Mouse (Mus musculus) neural tube, embryonic 11.5 days (tissue): ENCODE results near the gene Med7. TPM values are rescaled to one million over a fixed set of nuclear protein-coding genes. Genes with fewer than 3 reads are reported as not detected.
A peak's percentile ranks its signal among the peaks of the same experiment; 100 is the strongest.

Experiments used
- ATAC-seq: fragments of 200-750 bp; cut with Nextera tagmentation; 2 replicates; pipeline ENCODE4 v1.8.0; 2017; ENCODE audit warnings: moderate number of reproducible peaks, mild to moderate bottlenecking, moderate TSS enrichment, moderate library complexity; ENCODE audit not compliant: insufficient read depth, low FRiP score, low TSS enrichment
- DNase-seq: peaks from one replicate; pipeline ENCODE4 v3.0.0-alpha.2; 2015; ENCODE audit warnings: low spot score
- H3K27ac ChIP-seq: fragments of 300-500 bp; sonication (generic); 2 replicates; pipeline ENCODE4 v1.5.1; 2014; ENCODE audit warnings: low read depth, mild to moderate bottlenecking, low read length
- H3K27me3 ChIP-seq: fragments of 300-500 bp; sonication (generic); 2 replicates; pipeline ENCODE4 v1.6.1; 2014; ENCODE audit warnings: mild to moderate bottlenecking, low read length, mixed read lengths; ENCODE audit not compliant: control insufficient read depth, insufficient read depth
- H3K36me3 ChIP-seq: fragments of 300-500 bp; sonication (generic); 2 replicates; pipeline ENCODE4 v1.6.1; 2014; ENCODE audit warnings: mild to moderate bottlenecking, low read length, moderate library complexity, mixed read lengths; ENCODE audit not compliant: control insufficient read depth, insufficient read depth
- H3K4me1 ChIP-seq: fragments of 300-500 bp; sonication (generic); 2 replicates; pipeline ENCODE4 v1.6.1; 2014; ENCODE audit warnings: low read length, mixed read lengths; ENCODE audit not compliant: control insufficient read depth, insufficient read depth
- H3K4me2 ChIP-seq: fragments of 300-500 bp; sonication (generic); 2 replicates; pipeline ENCODE4 v1.6.1; 2014; ENCODE audit warnings: low read depth, mild to moderate bottlenecking, moderate library complexity
- H3K4me3 ChIP-seq: fragments of 300-500 bp; sonication (generic); 2 replicates; pipeline ENCODE4 v1.5.1; 2014; ENCODE audit warnings: low read depth, low read length
- H3K9ac ChIP-seq: fragments of 300-500 bp; sonication (generic); 2 replicates; pipeline ENCODE4 v1.6.1; 2014; ENCODE audit warnings: mild to moderate bottlenecking, low read length
- H3K9me3 ChIP-seq: fragments of 300-500 bp; sonication (generic); 2 replicates; pipeline ENCODE4 v1.6.1; 2016; ENCODE audit warnings: low read length; ENCODE audit not compliant: control insufficient read depth
- WGBS: fragments of 180-500 bp; shearing (Covaris S2); extraction: QIAGEN DNeasy Blood & Tissue Kit; methylation state at CpG from one replicate; pipeline ENCODE4 v1.1.7; 2014; 5-methylcytosine and 5-hydroxymethylcytosine counted together
- polyA plus RNA-seq: library from polyadenylated mRNA; unstranded; fragments of >200 nt; fragmentation: Nextera tagmentation; extraction: Ambion mirVana; gene quantifications from 2 replicates; pipeline ENCODE4 v1.2.1, GENCODE M21; 2014

Gene Med7
- polyA plus RNA-seq, 1 experiment from 2014 or later = 87.4 TPM

DNA sequence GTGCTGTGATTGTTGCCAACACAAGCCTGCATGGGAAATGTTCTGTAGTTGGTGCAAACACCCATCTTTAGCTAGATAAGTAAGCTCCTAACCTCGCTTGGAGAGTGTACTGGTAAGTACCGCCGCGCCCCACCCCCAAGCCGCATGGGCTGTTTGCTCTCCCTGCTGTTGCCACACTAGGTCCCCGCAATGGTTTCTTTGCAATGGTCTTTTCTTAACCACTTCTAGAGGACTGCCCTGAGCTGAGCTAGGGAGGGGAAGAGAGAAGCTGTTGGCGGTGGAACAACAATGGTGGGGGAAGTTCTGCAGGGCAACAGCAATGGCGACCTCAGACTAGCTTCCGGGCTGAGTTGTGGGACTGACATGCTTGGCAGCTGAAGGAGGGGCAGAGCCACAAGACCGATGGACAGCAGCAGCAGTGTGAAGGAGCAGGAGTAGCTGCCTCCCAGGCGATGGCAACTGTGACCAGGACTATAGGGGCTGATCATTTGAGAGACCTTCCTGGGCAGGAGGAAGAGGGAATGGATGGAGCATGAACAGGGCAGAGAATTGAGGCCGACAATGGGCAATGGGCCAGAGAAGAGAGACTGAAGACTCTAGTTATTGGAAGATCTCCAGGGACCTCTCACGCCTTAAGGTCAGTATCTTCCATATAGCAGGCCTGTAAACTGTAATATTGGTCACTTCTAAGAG lies 40.4 kb upstream of the Med7 start, which contains the start of gene Fam71b:
Gene Fam71b (plus strand): TSS at position 393 of the 693 bp plus-strand sequence.
- no peak for DNase-seq

DNA sequence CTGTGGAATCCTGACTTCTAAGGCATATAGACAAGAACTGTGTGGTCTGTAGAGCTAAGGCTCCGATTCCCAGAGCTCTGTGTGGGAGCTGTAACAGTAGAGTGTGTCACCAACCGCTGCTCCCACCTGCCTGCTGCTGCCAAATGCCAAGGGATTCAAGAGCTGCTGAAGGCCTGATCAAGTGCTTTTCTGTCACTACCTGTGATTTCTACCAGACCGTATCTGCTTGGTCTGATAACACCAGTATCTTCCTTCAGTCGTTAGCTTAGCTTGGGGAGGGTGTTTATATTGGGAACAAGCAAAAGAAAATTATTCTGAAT lies 39.9 kb upstream of the Med7 start:
- H3K4me3 ChIP-seq = no peak overlapping the region
- no peak for DNase-seq
- no peak for ATAC-seq
- H3K27ac ChIP-seq = no peak overlapping the region
- H3K9ac ChIP-seq = no peak overlapping the region
- no peaks in the 10 kb centered on the region for H3K36me3 ChIP-seq
- H3K9me3 ChIP-seq = no peaks in the 10 kb centered on the region
- no peaks in the 10 kb centered on the region for H3K4me1 ChIP-seq
- WGBS = 95% methylated on average over 4 of the region's 4 CpGs
- H3K27me3 ChIP-seq = no peaks in the 10 kb centered on the region
- H3K4me2 ChIP-seq = no peak overlapping the region

More for the DNA sequence above, 40.4 kb upstream of the Med7 start, which contains the start of gene Fam71b:
- Histone ChIP-seq H3K9me3 (no peaks in the 10 kb centered on the region), H3K9ac (no peak within 1 kb of the TSS), H3K27ac (no peak within 1 kb of the TSS), H3K36me3 (no peaks in the 10 kb centered on the region), H3K27me3 (no peaks in the 10 kb centered on the region), H3K4me1 (no peaks in the 10 kb centered on the region), H3K4me3 (no peak within 1 kb of the TSS), H3K4me2 (no peak within 1 kb of the TSS)
- 78% methylated on average over 13 of the region's 13 CpGs for WGBS
- ATAC-seq = no peak

DNA sequence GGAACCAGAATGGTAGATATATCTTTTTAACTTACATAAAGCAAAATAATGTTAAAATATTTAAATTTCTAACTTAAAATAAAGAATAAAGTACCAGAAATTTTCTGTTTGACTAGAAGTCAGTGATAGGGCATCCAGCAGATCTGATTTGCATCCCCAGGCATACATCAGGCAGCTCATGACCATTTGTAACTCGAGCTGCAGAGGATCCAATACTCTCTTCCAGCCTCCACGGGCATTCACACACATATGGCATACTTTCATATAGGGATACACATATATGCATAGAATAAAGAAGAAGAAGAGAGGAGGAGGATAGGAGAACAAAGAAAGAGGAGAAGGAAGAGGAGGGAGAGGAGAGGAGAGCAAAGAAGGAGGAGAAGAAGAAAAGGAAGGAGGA lies 38.8 kb upstream of the Med7 start:
- H3K36me3 ChIP-seq = no peaks in the 10 kb centered on the region
- H3K4me2 ChIP-seq = no peak overlapping the region
- no peaks in the 10 kb centered on the region for H3K27me3 ChIP-seq
- 61% methylated on average over 2 of the region's 2 CpGs for WGBS
- no peaks in the 10 kb centered on the region for H3K4me1 ChIP-seq
- no peak overlapping the region for H3K27ac ChIP-seq
- ATAC-seq (no peak), DNase-seq (no peak)
- no peak overlapping the region for H3K4me3 ChIP-seq
- H3K9me3 ChIP-seq = no peaks in the 10 kb centered on the region
- no peak overlapping the region for H3K9ac ChIP-seq

DNA sequence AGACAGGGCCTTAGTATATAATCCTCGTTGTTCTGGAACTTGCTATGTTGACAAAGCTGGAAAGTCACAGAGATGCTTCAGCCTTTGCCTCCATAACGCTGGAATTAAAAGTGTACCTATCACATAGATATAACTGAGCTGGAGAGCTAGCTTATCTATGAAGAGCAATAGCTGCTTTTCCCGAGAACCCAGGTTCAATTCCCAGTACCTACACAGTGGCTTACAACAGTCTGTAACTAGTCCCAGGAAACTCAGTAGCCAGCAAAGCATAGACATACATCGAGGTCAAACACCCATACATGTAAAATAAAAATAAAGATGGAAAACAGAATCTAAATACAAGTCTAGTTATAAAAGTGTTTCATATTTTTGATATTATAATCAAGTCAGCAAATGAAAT lies 38.3 kb upstream of the Med7 start:
- H3K36me3 ChIP-seq = no peaks in the 10 kb centered on the region
- no peak overlapping the region for H3K9ac ChIP-seq
- no peak overlapping the region for H3K27ac ChIP-seq
- H3K4me3 ChIP-seq = no peak overlapping the region
- no peaks in the 10 kb centered on the region for H3K9me3 ChIP-seq
- no peaks in the 10 kb centered on the region for H3K27me3 ChIP-seq
- ATAC-seq = no peak
- WGBS = 85% methylated on average over 4 of the region's 4 CpGs
- H3K4me2 ChIP-seq = no peak overlapping the region
- DNase-seq = no peak
- no peaks in the 10 kb centered on the region for H3K4me1 ChIP-seq

DNA sequence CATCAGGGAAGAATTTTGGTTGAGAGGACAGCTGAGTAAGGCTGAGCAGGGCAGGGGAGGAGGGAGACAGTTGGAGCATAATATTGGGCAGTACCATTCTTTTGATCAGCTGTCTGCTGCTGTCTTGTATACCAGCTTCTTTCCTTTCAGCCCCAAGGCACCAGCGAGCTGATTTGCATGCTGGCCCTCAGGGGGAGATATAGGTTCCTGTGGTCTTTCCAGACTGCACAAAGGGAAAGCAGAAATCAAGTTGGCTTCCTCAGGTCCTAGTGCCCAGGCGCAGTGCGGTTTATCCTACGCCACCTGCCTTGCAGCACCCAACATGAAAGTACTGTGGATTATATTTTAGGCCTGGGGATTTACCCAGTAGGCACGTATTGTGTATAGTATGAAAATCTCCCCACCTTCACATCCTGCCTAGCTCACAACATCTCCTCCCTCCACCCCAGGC lies 37.8 kb upstream of the Med7 start:
- 81% methylated on average over 5 of the region's 5 CpGs for WGBS
- no peaks in the 10 kb centered on the region for H3K9me3 ChIP-seq
- ATAC-seq = no peak

DNA sequence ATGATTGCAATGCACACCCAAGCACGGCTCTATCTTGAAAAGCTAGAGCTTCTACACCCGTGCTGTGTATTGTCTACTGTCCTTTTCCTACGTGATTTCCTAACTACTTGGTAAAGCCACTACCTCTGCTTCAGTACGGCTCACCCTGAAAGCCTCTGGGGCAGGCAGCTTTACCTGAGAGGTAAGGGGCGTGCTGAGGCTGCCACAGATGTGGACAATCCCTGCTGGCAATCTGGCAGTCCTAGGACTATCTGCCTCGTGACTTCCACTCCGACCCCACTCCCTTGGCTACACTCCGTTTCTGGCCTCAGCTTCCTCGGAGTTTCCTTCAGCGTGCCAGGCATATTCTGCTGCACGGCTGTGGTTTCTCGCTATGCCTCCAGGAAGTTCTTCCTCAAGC lies 35.2 kb upstream of the Med7 start:
- Histone ChIP-seq H3K4me2 (no peak overlapping the region), H3K4me3 (no peak overlapping the region), H3K9ac (no peak overlapping the region), H3K27me3 (no peaks in the 10 kb centered on the region), H3K36me3 (no peaks in the 10 kb centered on the region), H3K4me1 (no peaks in the 10 kb centered on the region), H3K9me3 (no peaks in the 10 kb centered on the region), H3K27ac (no peak overlapping the region)
- whole genome bisulfite sequencing = 85% methylated on average over 12 of the region's 12 CpGs
- DNase-seq = no peak
- no peak for ATAC-seq

More for the DNA sequence above, 37.8 kb upstream of the Med7 start:
- no peak for DNase-seq
- no peak overlapping the region for H3K4me3 ChIP-seq
- no peaks in the 10 kb centered on the region for H3K4me1 ChIP-seq
- no peaks in the 10 kb centered on the region for H3K27me3 ChIP-seq
- H3K27ac ChIP-seq = no peak overlapping the region
- no peak overlapping the region for H3K9ac ChIP-seq
- H3K4me2 ChIP-seq = no peak overlapping the region
- H3K36me3 ChIP-seq = no peaks in the 10 kb centered on the region

DNA sequence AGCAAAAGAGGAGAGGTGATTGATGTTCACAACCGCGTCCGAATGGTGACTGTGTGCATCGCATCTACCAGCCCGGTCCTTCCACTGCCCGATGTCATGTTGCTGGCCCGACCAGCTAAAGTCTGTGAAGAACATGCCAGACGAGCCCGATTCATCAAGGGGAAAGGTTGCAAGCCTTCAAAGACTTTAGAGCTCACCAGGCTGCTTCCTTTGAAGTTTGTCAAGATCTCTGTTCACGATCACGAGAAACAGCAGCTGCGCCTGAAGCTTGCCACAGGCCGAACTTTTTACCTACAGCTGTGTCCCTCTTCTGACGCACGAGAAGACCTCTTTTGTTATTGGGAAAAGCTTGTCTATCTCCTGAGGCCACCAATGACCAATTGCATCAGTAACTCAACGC lies 31.7 kb upstream of the Med7 start:
- no peak overlapping the region for H3K4me2 ChIP-seq
- no peaks in the 10 kb centered on the region for H3K27me3 ChIP-seq
- no peaks in the 10 kb centered on the region for H3K36me3 ChIP-seq
- no peak for ATAC-seq
- 79% methylated on average over 16 of the region's 16 CpGs for WGBS
- no peaks in the 10 kb centered on the region for H3K9me3 ChIP-seq
- no peak overlapping the region for H3K27ac ChIP-seq
- H3K4me1 ChIP-seq = no peaks in the 10 kb centered on the region
- DNase-seq = no peak
- H3K4me3 ChIP-seq = no peak overlapping the region
- H3K9ac ChIP-seq = no peak overlapping the region

DNA sequence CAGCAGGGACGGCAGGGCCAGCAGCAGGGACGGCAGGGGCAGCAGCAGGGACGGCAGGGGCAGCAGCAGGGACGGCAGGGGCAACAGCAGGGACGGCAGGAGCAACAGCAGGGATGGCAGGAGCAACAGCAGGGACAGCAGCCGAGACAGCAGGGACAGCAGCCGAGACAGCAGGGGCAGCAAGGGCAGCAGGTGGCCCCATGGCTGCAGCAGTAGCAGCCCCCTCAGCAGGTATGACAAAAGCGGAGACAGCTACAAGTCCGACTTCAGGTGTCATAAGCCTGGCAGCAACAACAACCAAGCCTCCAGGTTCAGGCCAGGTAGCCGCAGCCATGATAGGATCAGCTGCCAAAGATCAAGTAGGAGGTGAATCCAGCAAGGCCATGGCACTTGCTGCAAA lies 30.0 kb upstream of the Med7 start:
- no peaks in the 10 kb centered on the region for H3K9me3 ChIP-seq
- ATAC-seq (no peak), DNase-seq (no peak)
- H3K4me3 ChIP-seq = no peak overlapping the region
- no peaks in the 10 kb centered on the region for H3K27me3 ChIP-seq
- no peak overlapping the region for H3K9ac ChIP-seq
- H3K4me1 ChIP-seq = no peaks in the 10 kb centered on the region
- H3K36me3 ChIP-seq = no peaks in the 10 kb centered on the region
- no peak overlapping the region for H3K27ac ChIP-seq
- WGBS = 35% methylated on average over 10 of the region's 10 CpGs
- H3K4me2 ChIP-seq = no peak overlapping the region

DNA sequence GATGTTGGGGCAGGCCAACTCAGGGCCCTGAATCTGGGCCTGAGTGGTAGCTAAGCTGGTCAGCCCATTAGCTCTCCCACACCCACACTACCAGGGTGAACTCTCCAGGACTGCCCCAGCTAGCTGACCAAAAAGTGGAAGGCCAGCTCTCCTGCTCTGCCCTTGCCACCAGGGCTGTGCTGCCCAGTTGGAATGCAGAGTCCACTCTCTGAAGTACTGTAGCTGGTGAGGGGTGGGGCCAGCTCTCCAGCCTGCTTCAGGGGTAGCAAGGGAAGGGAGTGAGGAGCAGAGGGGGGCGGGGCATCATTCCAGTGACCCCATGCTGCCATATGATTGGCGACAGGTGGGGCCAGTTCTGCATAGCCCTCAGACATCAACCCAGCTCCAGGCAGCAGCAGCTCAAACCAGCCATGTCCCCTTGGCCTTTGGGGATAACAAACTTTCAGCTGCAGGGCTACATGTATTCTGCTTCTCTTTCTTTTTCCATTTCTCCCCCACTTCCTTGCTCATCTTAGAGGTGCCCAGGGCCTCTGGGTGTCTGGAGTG lies 26.6 kb upstream of the Med7 start:
- H3K4me1 ChIP-seq = no peaks in the 10 kb centered on the region
- no peak overlapping the region for H3K27ac ChIP-seq
- ATAC-seq (0 out of 2 replicates have a peak, but pooled peaks have one; percentile 9), DNase-seq (no peak)
- H3K9me3 ChIP-seq = no peaks in the 10 kb centered on the region
- no peak overlapping the region for H3K4me2 ChIP-seq
- no peak overlapping the region for H3K9ac ChIP-seq
- H3K27me3 ChIP-seq = no peaks in the 10 kb centered on the region
- no peaks in the 10 kb centered on the region for H3K36me3 ChIP-seq
- 40% methylated on average over 2 of the region's 2 CpGs for WGBS
- no peak overlapping the region for H3K4me3 ChIP-seq
